Mouse (Mus musculus) monocyte, adult 5-6 weeks (primary cell): ENCODE measurements at regions not wholly inside any gene's neighbourhood (a gene's known extent, or its start where the extent isn't known, plus 50 kb on each side); places are given as distances from the start of the nearest gene placed in this dataset.

Experiments used
- ATAC-seq: fragments of 153-309, 156-312 bp; replicated peaks from 2 replicates; pipeline ENCODE4 v1.8.0; 2017; ENCODE audit warnings: mild to moderate bottlenecking; ENCODE audit not compliant: low TSS enrichment, insufficient number of reproducible peaks, severe bottlenecking, poor library complexity, low FRiP score

DNA sequence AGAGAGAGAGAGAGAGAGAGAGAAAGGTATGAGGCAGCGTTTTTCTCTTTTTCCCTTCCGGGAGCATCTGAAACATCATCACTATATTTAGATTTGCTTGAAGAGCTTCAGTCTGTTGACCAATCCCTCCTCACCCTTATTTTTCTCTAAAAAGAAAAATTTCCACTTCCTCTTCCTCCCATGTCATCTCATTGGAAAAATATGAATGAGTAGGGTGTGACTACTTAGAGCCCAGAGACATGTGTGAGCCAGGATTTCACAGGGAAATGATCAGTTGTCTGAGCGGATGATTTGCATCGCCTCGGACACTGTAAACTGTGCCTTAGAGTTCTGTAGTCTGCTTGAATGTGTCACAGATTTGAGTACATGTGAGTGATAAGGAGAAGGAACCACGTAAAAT, 111.3 kb upstream of the Ptger4 start:
- ATAC-seq = peak; percentile 43; the same call in 1 of the 2 replicates

DNA sequence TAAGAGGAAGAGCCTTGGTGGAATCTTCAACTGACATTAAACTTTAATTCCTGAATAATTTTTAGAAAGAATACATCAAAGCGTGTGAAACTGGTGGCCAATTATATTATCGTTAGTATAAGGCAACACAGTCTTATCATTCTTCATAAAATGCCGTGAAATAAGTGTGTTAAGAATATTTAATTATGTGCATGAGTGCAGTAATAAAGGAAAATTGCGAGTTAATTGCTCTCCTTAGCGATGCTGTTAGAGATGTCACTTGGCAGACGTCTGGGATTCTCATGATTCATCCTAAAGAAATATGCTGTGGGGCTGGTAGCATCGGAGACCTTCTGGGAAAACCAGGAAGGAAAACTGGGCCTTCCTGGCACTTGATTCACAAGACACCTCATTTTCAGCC, 110.3 kb upstream of the Ptger4 start:
- no peak for ATAC-seq

DNA sequence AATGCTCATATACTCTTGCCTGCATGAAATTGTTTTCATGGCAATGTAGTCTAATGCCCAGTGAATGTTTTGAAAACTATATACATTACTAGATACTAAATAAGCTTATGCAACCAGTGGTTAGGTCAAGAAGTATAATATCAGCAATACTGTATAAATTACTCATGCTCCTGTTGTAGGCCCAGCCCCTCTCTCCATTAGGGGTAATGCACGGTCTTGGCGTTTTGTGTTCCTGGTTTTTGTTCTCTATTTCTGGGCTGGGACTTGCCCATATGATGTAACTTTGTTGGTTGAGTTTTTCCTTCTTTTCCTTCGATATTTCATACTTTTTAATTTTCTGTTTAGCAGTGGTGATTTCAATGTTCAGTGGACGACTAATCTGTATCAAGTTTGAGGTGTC, 104.9 kb upstream of the Ptger4 start:
- ATAC-seq = 0 out of 2 replicates have a peak, but pooled peaks have one; percentile 31

DNA sequence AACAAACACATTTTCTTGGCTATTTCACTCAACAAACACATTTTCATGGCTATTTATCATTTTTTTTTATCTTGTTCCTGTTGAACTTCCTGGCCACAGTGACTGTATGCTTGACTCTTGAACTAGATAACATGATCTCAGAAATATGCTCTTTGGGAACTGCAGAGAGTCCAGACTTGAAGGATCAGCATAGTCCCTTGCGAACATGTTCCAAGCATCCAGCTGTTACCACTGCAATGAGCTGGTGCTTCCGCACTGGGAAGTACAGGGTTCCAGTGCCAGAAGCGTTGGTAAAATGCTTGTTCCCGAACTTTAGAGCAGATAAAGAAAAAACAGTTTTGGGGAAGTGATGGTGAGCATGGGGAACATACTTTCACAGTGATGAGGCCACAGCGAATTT, 103.7 kb upstream of the Ptger4 start:
- ATAC-seq = no peak

DNA sequence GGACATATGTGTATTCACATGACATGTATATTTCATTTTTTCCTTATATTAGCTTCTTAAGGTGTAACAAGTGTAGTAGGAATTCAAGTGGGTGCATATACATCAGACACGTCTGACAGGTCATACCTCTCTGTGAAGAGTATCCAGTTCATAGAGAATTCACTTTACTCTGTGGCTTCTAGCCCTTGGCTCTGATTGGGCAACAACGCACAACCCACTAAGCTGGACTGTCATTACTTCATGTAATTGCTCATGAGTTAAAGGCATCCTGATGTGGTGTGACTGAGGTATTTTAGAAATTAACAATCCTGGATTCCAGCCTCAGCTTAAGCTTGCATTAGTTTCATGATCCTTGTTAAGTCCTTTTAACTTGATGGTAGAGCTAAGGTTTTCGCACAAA, 103.0 kb upstream of the Ptger4 start:
- no peak for ATAC-seq

DNA sequence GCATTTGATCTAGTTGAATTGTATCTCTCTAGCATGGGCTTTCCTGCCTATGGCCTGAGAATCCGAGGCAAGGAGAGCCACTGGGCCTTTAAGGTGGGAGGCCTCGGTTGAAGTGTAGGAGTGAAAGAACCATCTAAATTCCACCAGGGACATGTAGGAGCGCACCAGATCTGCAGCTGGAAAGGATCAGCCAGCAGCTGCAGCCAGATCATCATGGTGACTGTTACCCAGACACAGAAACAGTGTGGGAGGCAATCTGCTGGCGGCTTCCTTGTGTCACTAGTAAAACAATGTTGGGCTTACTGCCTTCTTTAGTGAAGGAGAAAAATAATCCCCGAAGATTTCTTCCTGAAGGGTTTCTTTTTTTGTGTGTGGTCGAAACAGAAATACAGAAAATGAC, 99.8 kb upstream of the Ptger4 start:
- no peak for ATAC-seq

DNA sequence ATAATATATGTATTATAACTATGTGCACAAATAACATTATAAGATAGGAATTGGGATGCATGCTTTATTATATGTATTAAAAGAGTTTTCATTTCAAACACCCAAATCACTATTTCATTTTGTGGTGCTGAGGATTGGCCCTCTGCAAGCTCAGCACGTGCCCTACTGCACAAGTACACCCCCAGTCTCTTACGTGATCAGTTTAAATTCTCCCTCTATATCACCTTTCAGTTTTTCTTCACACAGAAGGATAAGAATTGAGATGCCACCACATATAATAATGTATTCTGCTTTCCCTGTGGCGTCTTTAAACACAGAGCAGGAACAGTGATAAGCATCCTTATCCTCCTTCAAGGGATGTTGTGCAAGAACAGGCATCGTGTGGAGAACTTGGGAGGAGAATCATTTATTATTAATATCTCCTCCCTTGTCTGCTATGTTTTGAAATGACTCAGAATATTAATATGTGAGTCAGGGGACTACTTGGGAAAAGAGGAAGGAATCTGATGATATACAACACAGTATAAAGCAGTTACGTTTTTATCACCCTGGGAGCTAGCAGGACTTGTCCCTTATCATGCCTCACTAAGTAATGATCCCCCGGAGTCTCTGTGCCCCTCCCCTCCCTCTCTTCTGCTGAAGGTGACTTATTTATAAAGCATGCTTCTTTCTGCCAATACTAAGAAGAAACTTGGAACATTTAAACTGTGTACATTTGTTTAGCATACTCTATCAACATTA, 91.7 kb upstream of the Ptger4 start:
- ATAC-seq = no peak

DNA sequence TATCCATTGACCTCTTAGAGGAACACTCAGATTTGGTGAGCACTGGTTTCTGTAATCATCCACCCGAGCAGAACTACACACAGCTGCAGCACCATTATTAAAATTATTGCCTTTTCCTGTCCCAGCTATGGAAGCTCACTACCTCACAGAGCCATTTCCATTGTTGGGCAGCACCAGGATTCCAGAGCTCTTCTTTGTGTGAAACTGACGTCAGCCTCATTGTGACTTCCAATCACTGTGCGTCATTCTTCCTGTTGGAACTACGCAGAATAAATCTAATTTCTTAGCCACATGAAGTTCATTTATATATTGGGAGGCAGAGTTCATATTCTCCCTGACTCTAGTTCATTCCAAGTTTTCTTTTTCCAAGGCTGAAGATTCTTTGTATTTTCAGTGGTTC, 83.0 kb upstream of the Ptger4 start:
- no peak for ATAC-seq

DNA sequence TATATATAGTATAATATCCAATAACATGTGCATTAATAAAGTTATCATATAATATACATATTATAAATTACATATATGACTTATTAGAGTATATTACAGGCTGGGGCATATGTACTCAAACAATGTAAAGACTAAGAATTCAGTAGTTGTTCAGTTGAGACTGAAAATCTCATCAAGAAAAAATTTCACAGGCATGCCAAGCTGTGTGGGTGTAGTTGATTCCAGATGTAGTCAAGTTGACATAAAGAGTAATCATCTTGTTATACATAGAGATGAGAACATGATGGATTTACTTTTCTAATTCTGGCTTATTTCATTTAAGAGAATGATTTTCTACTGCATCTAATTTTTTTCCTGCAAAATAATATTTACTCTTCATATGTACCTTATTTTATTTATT, 77.7 kb upstream of the Ptger4 start:
- no peak for ATAC-seq

DNA sequence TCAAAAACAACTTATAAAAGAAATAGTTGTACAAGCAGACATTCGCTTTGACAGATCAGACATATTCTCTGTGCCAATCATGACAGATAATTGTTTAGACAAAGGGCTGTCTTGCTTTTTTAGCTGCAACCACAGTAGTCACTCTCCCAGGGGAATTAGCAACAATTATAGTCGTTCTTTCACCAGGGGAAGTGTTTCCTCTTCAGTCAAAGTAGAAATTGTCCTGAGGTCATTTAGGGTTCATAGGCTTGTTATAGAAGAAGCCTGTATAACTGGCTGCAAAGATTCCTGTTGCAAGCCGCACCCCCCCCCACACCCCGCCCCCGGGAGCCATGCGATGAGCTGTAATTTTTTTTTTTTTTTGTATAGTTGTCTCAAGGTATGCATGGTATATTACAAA, 68.2 kb upstream of the Ptger4 start:
- no peak for ATAC-seq

DNA sequence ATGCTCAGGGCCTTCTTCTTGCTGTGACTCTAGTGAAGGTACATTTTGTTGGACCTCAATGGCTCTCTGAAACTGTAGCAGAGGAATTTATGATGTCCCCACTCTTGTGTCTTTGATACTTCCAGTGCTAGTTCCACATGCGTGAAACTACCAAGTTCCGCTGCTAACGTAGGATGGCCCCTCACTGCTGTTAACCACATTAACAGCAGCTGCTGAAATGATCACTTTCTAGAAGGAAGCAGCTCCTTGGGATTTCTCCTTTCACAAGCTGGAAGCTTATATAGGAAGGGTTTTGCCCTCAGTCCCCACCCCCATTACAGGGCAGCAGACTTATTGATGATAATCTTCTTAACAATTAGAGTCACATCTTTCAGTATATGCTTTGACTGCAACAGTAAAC, 66.0 kb upstream of the Ptger4 start:
- no peak for ATAC-seq

DNA sequence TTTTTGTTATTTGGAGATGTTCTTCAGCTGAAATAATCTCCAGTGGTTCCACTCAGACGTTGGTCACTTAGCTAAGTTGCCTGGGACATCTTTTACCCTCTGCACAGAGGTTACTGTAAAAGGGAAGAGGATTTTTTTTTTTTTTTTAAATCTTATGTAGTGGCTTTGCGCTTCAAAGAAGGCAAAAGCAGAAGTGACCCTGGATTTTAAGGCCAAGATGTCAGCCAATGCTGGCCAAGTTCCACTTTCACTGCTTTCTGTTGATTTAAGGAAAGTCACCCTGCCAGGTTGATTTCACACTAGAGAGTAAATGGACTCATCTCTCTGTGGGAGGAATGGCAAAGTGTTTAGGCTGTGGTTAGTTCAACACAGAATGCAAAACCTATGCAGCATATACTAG, 58.4 kb upstream of the Ptger4 start:
- peak; percentile 91 for ATAC-seq

DNA sequence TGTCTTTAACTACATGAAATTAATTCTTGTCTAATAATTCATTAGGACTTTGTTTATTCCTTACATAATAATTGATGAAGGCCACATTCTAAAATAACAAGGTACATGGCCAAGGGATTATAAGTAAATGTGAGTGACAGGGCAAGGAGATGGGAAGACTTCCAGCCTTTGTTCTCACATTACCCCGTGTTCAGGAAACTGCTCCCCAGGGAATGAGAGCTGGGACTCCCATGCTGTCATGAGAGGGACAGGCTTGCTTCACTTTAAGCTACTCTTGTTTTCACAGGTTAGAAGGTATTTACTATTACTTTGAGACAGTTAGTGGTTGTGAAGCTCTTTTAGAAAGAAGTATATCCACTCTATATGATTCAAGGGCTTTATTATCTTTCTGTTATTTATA, 55.8 kb upstream of the Ptger4 start:
- ATAC-seq = no peak

DNA sequence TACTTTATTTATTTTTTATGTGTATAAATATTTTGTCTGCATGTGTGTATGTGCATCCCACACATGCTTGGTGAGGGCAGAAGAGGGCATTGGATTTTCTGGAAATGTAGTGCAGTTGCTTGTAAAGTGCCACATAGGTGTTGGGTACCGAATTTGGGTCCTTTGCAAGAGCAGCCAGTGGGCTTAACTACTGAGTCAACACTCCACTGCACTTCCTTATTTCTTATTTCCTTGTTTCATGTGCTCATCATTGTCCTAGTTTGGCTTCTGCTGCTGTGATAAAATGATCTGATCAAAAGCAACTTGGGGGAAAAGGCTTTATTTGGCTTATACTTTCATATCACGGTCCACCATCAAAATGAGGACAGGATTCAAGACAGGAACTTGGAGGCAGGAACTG, 53.0 kb upstream of the Ptger4 start:
- ATAC-seq = peak; percentile 43; the same call in 1 of the 2 replicates
